Mouse (Mus musculus) layer of hippocampus, adult 9-11 months (tissue): ENCODE data around the gene Dntt.
A peak's percentile ranks its signal among the peaks of the same experiment; 100 is the strongest.

ENCODE experiments used
- DNase-seq: peaks from one replicate; pipeline ENCODE4 v3.0.0; 2022

Gene Dntt

GRCm38 (mm10) chr19:41029219-41029618 is at the start of gene Dntt:
Dntt (plus strand) TSS chr19:41029275.
- DNase-seq = no peak

GRCm38 (mm10) chr19:40980671-40981070 is 48.4 kb upstream of the Dntt start:
- no peak for DNase-seq

- DNase-seq = peak; percentile 52
Measured at GRCm38 (mm10) chr19:40984536-40984935, 44.5 kb upstream of the Dntt start.

DNA sequence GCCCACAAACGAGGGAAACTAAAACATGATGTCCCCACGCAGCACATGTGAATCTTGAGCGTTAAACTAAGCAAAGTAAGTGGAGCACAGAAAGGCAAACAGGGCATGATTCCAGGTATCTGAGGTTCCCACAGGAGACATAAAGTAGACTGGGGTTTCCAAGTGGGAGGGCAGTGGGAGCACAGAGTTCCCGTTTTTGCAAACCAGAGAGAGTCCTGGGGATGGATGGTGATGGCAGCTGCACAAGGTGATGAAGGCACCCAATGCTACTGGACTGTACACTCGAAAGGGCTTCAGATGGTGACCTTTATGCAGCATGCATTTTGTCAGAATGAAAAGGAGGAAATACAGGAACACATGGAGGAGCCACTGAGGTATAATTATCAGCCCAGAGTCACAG is 40.2 kb upstream of the Dntt start:
- DNase-seq = no peak

- DNase-seq = no peak
Measured at GRCm38 (mm10) chr19:40989961-40990600, 39.0 kb upstream of the Dntt start.

DNA sequence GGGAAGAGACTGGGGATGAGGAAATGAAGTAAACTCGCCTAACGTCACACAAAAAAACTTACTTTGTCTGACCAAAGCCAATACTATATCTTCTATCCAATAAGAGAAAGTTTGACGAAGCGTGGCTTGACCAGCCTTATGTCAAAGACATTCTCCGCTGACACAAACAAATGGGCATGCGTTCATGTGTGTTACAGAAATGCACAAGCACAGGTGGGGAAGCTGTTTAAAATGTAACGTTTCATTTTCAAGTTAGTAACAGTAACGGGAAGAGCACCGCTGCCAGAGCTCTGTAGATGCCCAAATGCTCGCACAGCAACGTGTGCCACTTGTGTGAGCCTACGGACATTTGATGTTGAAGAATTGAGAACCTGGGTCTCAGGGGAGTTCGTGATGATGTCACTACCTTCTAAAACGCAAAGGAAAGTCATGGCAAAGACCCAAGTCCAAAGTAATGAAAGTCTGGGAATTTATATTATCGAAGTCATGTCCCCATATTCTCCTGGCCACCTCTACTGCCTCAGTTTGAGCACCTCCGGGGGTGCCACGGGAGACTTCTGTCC is 38.2 kb upstream of the Dntt start:
- no peak for DNase-seq

DNA sequence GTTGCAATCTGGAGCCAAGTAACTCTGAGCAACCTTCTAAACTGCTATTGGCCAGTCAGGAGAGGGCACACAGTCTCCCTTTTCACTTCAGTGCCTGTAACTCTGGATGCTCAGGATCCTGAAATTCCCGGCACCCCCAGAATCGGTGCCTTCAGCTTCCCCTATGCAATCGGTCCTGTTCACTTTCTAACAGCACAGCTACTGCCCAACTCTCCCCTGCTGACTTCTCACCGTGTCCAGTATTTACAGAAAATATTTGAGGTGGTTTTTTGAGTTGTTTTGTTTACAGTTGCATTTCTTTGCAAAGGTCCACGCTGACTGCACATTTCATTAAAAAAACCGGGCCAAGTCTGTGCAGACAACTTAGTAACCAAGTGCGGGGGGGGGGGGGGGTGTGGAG is 37.4 kb upstream of the Dntt start:
- no peak for DNase-seq

DNA sequence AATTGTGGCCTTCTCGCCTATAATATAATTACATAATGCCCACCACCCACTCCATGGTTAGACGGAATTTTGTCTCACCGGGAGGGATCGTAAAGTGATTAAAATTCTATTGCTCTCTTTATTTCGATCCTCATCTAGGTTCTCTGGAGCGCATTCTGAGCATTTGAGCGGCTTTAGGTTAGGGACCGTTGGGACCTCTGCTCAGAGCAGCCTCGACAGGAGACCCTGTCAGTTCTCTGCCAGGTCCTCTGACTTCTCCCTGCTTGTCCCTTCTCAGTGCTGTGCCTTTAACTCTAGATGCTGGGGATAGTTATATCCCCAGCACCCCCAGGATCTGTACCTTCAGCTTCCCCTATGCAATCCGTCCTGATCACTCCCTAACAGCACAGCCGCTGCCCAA is 37.0 kb upstream of the Dntt start:
- DNase-seq = no peak

DNA sequence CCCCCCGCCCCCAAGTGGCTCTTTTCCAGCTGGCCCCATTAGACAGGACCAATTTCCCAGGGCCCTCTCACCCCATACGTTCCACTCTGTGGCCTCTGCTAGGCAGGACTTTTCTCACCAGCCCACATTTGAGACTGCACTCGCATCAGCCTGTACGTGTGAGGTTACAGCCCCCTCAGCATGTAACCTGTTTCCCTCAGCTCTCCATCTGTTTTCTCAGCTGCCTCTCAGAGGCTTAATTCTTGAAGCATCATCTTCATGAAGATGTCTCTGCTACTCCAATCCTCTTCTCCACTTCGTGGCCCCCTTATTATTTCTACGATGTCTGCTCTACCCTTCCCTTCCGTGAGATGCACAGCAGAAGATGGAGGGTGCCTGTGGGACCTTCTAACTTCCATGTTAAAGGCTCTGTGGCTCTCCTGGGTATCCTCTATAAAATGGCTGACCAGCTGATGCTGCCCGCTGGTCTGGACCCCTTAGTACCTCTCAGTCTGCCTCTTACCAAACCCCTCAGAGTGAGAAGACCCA is 36.5 kb upstream of the Dntt start:
- DNase-seq = no peak

DNA sequence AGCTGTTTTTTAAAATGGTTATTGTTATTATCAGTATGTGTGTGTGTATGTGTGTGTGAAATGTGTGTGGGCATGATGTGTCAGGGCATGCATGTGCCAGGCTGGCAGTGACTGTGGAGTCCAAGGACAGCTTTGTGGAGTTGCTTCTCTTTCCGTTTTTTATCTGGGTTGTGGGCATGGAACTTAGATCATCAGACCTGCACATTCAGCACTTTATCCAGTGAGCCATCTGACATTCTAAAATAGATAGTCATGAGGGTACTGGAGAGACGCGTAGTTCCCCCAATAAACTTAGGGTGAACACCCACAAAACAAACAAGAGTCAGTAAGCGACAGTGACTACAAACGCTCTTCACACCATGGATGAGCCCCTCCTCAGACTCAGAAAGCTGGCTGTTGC is 35.7 kb upstream of the Dntt start:
- peak; percentile 51 for DNase-seq

DNA sequence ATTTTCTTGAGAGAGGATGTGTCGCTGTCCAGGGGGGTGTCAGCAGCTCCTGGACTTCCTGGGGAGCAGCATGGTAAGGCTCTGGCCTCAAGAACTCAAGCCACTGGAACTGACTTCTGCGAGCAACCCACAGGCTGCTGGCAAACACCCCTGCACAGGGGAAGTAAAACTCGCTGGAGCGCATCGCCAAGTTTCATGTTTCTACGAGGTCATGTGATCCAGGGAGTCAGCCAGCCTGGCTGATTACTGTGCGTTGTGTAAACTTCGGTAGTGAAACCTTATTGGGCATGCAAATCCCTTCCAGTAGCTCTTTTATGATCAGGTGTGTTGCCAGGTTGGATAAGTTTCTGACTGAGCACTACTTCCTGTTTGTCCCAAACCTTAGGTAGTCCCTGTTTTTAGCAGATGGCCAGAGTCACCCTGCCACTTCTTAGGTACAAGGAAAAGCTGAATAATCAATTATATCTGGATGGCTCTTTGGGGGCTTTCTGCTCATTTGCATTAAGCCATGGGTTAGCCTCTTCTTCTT is 35.0 kb upstream of the Dntt start, which contains the start of gene Blnk:
TSS of gene Blnk (minus strand) at position 479 of the 529 bp plus-strand sequence.
- DNase-seq = peak; percentile 89

- no peak for DNase-seq
Measured at GRCm38 (mm10) chr19:40994911-40995310, 34.2 kb upstream of the Dntt start.

DNA sequence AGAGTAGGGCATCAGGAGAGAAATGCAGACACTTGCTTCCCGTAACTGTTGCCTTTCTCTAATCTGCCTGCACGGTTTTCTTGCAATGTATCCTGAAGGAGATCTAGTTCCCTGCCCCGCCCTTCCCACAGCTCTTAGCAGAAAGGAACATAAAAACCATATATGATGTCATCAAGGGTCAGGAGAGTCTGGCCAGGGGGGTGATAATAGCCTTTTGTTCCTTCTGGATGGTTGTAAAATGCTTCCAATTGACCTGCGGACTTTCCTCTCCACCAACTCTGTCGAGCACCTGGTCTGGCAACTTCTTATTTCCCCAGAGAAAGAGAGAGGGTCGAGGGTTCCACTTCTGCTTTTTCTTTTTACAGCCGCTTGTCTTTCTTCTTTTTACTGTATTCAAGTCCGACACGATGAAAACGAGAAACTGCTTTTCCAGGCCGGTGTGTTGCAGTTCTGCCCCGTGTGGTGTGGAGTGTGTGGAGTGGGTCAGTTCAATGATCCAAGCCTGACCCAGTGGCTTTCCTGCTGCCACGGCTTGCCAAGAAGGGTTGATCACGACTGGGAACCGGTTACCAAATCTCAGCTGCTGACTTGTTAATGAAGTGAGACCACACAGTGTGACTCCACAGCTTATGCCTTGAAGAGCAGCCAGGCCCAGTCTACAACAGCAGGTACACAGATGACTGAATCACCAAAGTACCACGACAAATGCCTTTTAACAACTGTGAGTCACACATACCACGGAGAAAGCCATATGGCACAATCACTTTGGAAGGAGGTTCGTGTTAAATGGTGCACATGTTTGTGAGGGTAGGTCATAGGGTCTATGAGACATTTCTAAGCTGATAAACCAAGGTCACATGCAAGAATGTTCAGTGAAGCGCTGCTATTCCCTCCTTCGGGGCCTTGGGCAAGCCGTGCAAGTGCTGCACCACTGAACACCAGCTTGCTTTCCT is 33.4 kb upstream of the Dntt start:
- peak; percentile 73 for DNase-seq

DNA sequence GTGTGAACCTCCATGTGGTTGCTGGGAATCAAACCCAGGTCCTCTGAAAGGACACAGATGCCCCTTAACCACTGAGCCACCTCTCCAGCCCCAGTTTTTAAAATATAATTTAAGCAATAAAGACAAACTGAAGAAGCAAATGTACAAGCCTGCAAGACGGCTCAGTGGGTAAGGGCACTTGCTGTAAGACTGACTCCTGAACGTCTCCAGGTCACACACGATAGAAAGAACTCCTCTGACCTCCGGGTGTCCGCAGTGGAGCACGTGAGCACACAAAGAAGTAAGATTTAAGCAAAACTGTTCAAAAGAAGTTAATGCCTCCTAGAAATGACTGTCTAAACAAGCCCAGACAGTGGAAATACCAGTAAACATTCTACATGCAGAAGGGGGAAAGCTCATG is 32.4 kb upstream of the Dntt start:
- DNase-seq = no peak

DNA sequence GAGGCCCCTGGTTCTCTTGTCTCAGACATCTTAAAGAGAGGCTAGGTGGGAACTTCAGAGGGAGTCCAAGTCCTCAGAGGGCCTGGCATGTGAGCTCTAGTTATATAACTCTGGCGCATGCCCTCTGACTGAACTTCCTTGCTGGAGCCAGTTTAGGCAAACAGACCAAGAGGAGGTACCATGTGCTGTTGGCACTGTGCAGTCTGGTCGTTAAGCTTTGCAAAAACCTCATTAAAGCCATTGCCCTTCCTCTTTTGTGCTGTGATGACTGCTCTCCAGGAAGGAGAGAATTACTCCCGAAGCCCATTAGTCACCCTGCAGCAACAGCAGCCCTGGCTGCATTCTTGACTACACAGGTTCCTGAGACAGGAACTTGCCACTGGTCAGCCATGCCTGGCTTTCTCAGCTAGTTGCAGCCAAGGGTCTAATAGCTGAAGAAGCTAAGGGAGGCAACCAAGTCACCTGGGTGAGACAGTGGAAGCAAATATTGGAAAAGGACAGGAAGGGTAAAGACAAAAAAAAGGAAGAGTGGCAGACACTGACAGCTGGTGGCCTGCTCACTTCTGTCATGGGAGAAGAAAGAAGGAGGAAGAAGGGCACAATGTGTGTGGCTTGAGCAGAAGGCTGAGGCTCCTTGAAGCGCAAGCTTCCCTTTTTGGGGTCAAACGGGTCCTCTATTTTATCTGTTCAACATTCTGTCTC is 30.5 kb upstream of the Dntt start:
- peak; percentile 35 for DNase-seq

DNA sequence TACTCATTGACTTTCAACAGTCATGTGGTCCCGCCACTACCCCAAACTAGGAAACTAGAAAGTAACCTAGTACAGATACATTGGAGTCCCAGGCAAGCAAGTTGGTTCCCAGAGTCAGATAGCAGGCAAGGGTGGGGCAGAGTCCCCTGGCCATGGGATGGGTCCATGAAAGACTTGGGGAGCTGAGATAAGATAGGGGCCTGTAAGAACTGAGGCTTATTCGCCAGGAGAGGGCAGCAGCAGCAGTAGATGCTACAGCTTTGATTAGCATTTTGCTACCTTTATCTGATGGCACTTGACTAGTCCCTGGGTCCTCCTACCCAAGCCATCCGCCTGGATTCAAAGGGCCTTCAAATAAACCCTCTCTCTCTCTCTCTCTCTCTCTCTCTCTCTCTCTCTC is 29.5 kb upstream of the Dntt start:
- no peak for DNase-seq

DNA sequence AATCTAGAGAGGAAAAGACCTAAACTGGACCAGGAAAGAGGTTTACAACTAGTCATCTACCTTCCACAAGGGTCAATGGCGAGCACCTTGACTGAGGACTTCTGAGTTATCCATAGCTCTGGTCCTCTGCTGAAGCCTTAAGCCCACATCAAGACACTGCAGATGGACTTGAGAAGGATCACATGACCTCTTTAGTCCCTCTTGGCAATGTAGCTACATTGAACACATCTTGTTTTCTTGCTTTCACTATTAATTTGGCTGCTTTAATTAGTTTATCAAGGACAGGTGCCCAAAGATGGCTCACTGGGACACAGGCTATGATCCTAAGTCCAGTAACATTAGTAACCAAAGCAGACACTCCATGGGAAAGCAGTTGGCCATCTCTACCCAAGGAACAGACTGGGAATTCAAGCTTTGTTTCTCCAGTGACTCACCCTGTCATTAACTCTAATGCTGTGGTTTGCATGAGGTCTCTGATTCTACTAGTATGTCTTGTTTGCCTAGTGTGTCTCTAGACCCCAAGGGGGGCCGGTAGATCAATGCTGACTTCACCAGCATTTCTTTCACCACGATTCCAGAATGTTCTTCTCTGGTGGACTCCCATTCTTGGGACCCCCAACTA is 25.3 kb upstream of the Dntt start:
- DNase-seq = no peak

- DNase-seq = no peak
Measured at GRCm38 (mm10) chr19:41006621-41007020, 22.5 kb upstream of the Dntt start.

DNA sequence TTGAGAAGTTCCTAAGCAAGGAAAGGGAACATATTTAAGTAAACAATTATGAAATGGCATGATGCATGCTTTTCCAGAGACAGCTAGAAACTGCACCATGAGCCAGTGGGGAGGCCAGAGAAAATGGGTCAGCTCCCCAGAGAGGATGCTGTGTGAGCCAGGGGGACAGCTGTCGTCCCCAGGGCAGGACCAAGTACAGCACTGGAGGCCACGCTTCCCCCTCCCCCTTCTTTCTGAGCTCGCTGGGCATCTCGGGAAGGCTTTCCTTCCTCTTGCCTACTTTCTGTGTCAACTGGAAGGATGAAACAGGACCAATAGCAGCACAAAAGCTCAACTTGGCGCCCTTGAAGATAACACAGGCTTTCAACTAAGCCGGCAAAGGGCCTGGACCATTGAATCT is 21.7 kb upstream of the Dntt start:
- no peak for DNase-seq

DNA sequence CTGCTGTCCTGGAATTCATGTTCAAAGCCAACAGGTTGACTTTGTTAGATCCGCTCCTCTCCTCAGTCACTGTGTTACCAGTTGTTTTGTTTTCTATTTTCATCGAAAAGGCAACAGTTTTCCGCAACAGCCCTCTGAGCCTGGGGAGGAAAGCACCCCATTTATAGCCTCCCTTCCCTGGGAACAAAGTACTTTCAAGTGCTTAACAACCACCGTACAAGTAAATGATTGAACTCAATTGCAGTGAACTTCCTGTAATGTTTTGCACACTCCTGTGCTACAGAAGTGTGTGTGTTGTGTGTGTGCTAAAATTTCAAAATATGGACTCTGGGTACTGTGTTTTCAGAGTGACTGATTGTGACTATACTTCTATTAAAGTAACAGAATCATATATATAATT is 21.3 kb upstream of the Dntt start:
- DNase-seq = no peak

- DNase-seq = no peak
Measured at GRCm38 (mm10) chr19:41008674-41009395, 20.2 kb upstream of the Dntt start.

- DNase-seq = no peak
Measured at GRCm38 (mm10) chr19:41011676-41012075, 17.4 kb upstream of the Dntt start.
